Mouse (Mus musculus): ENCODE measurements around the gene Aacs.
"Not testable (repeated sequence)": the region's sequence is repeated elsewhere in the genome, so short reads cannot be mapped to it uniquely, and the experiment has no call there.

The Aacs gene

GRCm38 (mm10) chr5:125465192-125465591 lies 10.4 kb upstream of the Aacs start:
- in situ Hi-C loops (cut with MboI; ENCODE audit: low sequenced_read_pairs) = no loop called here

GRCm38 (mm10) chr5:125465701-125466106 lies 9.9 kb upstream of the Aacs start:
- in situ Hi-C loops (cut with MboI; ENCODE audit: low sequenced_read_pairs) = no loop called here

DNA sequence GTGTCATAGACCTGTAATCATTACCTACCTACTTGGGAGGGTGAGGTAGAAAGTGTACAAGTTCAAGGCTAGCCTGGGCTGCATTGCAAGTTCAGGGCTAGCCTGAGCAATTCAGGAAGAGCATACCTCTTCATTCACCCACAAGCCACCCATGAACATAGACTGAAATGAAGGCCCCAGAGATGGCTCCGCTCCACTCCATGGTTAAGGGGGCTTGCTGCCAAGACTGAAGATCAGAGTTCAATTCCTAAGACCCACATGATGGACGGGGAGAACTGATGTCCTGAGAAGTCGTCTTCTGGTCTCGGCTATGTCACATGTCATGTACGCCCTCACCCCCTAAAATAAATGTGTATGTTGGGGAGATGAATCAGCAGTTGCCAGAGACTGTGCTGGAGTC lies 9.1 kb upstream of the Aacs start:
- in situ Hi-C loops (cut with MboI; ENCODE audit: low sequenced_read_pairs) = no loop called here

DNA sequence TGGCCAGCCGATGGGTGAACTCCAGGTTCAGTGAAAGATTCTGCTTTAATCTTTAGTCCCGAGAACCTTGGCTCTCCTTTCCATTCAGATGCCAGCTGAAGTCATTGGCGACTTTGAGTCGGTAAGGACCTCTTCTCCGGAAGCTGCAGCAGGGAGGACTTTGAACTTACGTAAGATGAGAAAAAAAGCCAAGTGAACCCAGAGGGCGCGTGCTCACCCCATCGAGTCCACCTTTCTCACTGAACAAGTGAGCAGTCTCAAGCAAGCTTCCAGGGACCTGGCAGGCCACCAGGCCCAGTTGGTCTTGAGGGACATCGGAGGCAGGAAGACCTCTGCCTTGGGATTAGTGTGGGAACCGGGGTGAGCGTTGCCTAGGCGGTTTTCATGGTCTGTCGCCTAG lies 8.4 kb upstream of the Aacs start:
- in situ Hi-C loops (cut with MboI; ENCODE audit: low sequenced_read_pairs) = no loop called here

DNA sequence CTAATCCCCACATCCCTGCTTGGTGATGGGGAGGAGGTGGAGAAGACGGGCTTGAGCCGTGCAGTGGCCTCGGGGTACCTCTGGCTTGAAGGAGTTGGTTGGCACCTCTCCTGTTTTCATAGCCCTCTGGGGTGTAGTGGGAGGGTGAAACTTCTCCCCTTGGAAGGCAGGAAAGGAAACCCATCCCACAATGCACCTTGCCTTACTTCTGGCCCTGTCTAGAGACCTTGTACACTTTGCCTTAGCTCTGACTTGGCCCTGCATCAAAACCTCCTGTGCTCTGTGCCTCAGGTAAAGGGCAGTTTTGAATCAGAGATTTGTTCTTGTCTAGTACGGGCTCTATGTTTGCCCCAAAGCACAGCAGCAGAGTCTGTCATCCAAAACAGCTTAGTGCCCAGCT lies 4.9 kb upstream of the Aacs start:
- in situ Hi-C loops (cut with MboI; ENCODE audit: low sequenced_read_pairs) = no loop called here

DNA sequence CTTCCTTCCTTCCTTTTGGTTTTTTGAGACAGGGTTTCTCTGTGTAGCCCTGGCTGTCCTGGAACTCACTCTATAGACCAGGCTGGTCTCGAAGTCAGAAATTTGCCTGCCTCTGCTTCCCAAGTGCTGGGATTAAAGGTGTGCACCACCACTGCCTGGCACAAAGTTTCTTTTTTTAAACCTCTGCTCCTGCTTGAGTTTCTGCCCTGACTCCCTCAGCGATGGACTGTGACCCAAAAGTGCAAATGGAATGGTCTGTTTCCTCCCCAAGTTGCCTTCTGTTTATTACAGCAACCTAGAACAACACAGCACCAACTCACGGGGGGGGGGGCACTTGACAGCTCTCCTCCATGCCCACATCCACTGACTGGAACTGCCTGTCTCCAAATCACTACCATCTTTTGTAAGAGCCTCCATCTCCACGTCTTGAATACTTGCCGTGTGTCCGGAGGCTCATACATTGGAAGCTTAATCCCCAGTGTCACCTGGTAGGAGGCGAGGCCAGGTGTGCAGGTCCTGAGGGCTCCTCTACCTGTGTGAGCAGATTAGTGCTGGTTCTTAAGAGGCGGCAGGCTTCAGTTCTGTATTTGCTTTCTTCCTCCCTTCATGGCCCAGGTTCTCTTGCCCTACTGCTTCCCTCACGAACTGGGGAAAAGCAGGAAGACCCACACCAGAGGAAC lies 2.7 kb upstream of the Aacs start:
- in situ Hi-C loops (cut with MboI; ENCODE audit: low sequenced_read_pairs) = no loop called here

- in situ Hi-C loops (cut with MboI; ENCODE audit: low sequenced_read_pairs) = no loop called here
Observed at GRCm38 (mm10) chr5:125475030-125475429, 584 bp upstream of the Aacs start.

- in situ Hi-C loops (cut with MboI; ENCODE audit: low sequenced_read_pairs) = no loop called here
Observed at GRCm38 (mm10) chr5:125476286-125476625, 642 bp downstream of the Aacs start.

DNA sequence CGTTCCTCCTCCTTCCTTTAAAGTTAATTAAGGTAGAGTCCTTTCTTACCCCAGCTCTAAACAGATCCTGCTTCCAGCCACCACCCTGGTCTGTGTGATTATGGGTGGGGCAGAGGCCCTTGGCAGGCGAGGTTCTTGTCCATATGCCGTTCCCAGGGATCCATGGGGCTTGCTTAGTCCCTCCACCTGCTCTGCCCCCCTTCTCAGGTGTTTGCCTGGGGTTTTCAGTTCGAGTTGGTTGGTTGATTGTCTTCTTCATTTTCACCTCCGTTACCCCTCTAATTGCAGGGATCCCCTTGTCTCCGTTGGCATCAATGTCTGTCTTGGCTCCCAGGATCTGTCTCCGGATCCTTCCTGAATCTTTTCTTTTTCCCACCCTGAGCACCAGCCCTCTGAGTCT lies 1.2 kb downstream of the Aacs start:
- in situ Hi-C loops (cut with MboI; ENCODE audit: low sequenced_read_pairs) = no loop called here

GRCm38 (mm10) chr5:125477533-125477932 lies 1.9 kb downstream of the Aacs start:
- in situ Hi-C loops (cut with MboI; ENCODE audit: low sequenced_read_pairs) = no loop called here

- in situ Hi-C loops (cut with MboI; ENCODE audit: low sequenced_read_pairs) = no loop called here
Observed at GRCm38 (mm10) chr5:125478037-125478436, 2.4 kb downstream of the Aacs start.

DNA sequence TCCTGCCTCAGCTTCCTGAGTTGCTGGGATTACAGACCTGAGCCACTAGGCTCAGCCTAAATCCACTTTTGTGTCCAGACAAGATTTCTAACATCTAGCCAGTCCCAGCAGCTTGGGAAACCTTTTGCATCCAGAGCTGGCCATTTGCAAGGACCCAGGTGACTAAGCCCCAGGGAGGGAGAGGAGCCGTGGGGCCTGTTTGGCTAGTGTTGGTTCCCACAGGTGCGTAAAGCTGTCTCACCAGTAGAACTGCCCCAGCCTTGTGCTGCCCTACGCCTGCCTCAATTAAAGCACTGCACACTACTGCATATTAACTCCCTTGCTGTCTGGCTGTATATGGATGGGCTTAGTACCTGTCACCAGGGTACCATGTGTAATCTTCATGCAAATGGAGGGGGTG lies 3.8 kb downstream of the Aacs start:
- in situ Hi-C loops (cut with MboI; ENCODE audit: low sequenced_read_pairs) = no loop called here

DNA sequence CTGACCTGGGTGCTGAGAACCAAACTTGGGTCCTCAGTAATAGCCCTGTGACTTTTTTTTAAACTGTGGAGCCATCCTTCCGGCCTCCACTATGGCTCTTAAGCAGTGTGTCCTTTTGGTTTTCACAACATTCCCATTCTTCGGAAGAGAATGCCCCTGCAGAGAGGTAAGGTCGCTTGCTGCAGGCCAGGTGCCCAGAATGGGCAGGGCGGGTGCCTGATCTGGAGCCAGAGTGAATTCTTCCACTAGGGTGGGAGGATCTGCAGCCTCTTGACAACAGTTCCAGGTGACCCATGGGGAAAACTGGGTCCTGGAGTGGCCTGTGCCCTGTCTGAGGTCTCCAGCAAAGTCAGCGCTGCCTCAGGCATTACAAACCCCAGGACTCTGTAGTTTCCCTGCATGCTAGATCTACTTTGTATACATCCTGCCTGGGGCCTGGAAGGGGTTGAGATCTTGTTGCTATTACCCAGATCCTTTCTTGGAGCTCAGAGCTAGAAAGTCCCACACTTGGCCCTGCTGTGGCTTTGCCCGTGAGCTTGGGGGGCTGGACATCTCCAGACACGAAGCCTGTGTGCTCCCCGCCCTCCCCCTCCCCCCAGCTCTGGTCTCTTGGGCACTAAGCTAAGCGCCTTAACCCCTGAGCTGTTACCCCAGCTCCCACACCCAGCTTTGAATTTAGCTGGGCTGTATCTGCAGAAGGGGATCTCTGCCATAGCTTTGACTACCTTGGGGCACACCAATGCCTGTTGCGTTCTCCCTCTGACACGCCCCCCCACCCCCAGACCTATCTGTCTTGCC lies 5.0 kb downstream of the Aacs start:
- in situ Hi-C loops (cut with MboI; ENCODE audit: low sequenced_read_pairs) = no loop called here

DNA sequence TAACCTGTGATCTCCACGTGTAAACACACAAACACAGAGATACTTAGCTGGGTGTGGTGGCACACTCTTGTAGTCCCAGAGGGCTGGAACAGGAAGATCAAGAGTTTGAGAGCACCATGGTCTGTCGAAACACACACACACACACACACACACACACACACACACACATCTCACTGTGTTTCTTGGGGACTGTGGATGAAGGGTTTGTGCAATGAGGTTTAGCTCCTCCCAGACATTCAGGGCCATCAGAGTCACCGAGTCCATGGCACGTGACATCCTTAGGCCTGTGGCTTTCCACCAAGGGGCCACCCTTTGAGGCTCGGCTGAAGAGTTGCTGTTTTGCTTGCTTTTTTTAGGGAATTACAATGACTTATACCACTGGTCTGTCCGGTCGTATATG lies 6.9 kb downstream of the Aacs start:
- in situ Hi-C loops (cut with MboI; ENCODE audit: low sequenced_read_pairs) = no loop called here

- in situ Hi-C loops (cut with MboI; ENCODE audit: low sequenced_read_pairs) = no loop called here
Observed at GRCm38 (mm10) chr5:125483712-125484611, 8.3 kb downstream of the Aacs start.

- in situ Hi-C loops (cut with MboI; ENCODE audit: low sequenced_read_pairs) = no loop called here
Observed at GRCm38 (mm10) chr5:125485031-125485778, 9.6 kb downstream of the Aacs start.

DNA sequence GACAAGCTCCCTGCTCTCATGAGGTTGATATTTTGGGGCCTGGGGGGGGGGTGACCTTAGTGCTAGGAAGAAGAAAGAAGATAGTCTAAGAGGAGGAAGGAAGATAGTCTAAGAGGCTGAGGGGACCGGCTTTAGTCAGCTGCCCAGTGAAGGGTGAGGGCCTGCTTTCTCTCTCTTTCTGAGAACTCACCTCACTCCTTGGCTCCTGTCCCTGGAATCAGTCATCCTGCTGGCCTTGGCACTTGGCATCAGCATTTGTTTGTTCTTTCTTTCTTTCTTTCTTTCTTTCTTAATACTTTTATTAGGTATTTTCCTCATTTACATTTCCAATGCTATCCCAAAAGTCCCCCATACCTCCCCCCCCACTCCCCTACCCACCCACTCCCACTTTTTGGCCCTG lies 10.5 kb downstream of the Aacs start:
- in situ Hi-C loops (cut with MboI; ENCODE audit: low sequenced_read_pairs) = no loop called here

GRCm38 (mm10) chr5:125487375-125488115 lies 11.9 kb downstream of the Aacs start:
- in situ Hi-C loops (cut with MboI; ENCODE audit: low sequenced_read_pairs) = no loop called here

DNA sequence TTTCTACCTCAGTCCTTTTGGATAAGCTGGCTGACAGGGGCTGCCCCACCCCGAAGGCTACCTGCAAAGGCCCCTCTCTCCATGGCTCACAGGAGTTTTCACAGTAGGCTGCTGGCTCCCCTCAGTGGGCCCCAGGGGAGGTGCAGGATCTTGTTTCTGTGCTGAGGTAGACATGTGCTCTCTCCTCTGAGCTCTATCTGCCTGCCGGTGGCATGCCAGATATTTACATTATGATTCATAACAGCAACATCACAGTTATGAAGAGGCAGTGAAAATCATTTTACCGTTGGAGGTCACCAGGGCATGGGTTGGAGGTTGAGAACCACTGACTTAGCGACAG lies 12.5 kb downstream of the Aacs start:
- in situ Hi-C loops (cut with MboI; ENCODE audit: low sequenced_read_pairs) = no loop called here

GRCm38 (mm10) chr5:125488953-125489352 lies 13.3 kb downstream of the Aacs start:
- in situ Hi-C loops (cut with MboI; ENCODE audit: low sequenced_read_pairs) = not testable (repeated sequence)

Measured in CH12F3 (cell line).